Mouse (Mus musculus): ENCODE data around the gene Gm5157. TPM values are rescaled to one million over a fixed set of nuclear protein-coding genes. Genes with fewer than 3 reads are reported as not detected.
"Not testable (repeated sequence)": the region's sequence is repeated elsewhere in the genome, so short reads cannot be mapped to it uniquely, and the experiment has no call there.

Gm5157 gene
- polyA plus RNA-seq (2012; ENCODE audit: insufficient read depth, insufficient read length, low replicate concordance, missing spikeins), result not detected in 2 replicates

DNA sequence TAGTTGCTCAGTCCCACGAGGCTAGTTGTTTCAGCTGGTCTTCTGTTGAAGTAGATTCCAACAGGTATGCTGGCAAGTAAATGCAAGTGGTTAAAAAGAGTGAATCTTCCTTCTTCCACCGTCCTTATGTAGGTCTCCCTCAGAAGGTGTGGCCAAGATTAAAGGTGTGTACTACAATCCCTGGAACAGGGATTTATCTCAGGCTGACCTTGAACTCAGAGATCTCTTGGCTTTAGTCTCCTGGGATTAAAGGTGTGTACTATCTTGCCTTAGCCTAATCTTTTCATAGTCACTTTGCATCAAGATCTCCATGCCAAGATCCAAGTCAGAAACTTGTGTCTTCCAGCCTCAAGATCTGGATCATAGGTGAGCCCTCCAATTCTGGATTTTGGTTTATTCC, at the start of gene Gm5157:
Gm5157 (minus strand) TSS at position 101 of the 400 bp plus-strand sequence.
- 7% methylated on average over 1 of the region's 2 CpGs for WGBS
- not testable (repeated sequence) for H3K4me1 ChIP-seq (ENCODE audit: control insufficient read depth, insufficient read depth, low read length); H3K4me3 ChIP-seq (ENCODE audit: insufficient read depth, low read depth, low read length); H3K27ac ChIP-seq (ENCODE audit: insufficient read depth, low read depth, low read length)

DNA sequence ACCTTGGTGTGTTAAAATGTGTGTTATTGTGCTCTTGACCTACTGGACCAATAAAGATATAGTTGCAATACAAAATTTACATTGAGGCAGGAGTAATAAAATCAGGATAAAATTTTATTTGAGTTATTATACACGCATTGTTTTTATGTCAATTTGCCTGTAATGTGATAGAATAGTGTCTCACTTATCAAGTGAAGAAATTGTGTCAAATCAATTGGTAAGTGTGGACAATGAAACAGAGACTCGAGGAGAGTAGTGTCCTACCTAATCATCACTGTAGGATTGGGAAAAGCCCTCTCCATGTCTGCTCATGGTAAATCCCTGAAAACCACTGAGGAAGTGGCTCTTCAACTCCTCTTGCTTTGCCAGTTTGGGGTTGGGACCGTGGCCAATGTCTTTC, 28.3 kb downstream of the Gm5157 start, which contains the start of gene Vmn1r123:
Vmn1r123 (plus strand) TSS at position 301 of the 400 bp plus-strand sequence.
- not testable (repeated sequence) for H3K4me3 ChIP-seq (ENCODE audit: insufficient read depth, low read depth, low read length); H3K27ac ChIP-seq (ENCODE audit: insufficient read depth, low read depth, low read length); H3K4me1 ChIP-seq (ENCODE audit: control insufficient read depth, insufficient read depth, low read length)
- 38% methylated on average over 1 of the region's 3 CpGs for WGBS

Other genes with a start within 250 kb of the Gm5157 start
- not detected in 2 replicates for gene Vmn1r119, start 178.0 kb downstream of the Gm5157 start, polyA plus RNA-seq (2012; ENCODE audit: insufficient read depth, insufficient read length, low replicate concordance, missing spikeins)
- not detected in 2 replicates for gene Vmn1r120, start 136.6 kb downstream of the Gm5157 start, polyA plus RNA-seq (2012; ENCODE audit: insufficient read depth, insufficient read length, low replicate concordance, missing spikeins)
- not detected in 2 replicates for gene Vmn1r121, start 91.9 kb downstream of the Gm5157 start, polyA plus RNA-seq (2012; ENCODE audit: insufficient read depth, insufficient read length, low replicate concordance, missing spikeins)
- gene Vmn1r122, start 56.3 kb downstream of the Gm5157 start, polyA plus RNA-seq (2012; ENCODE audit: insufficient read depth, insufficient read length, low replicate concordance, missing spikeins), result not detected in 2 replicates
- not detected in 2 replicates for gene Vmn1r123, start 28.2 kb downstream of the Gm5157 start, polyA plus RNA-seq (2012; ENCODE audit: insufficient read depth, insufficient read length, low replicate concordance, missing spikeins)
- gene Vmn1r124, start 70.2 kb upstream of the Gm5157 start, polyA plus RNA-seq (2012; ENCODE audit: insufficient read depth, insufficient read length, low replicate concordance, missing spikeins), result not detected in 2 replicates
- not detected in 2 replicates for gene Vmn1r125, start 81.8 kb upstream of the Gm5157 start, polyA plus RNA-seq (2012; ENCODE audit: insufficient read depth, insufficient read length, low replicate concordance, missing spikeins)
- not detected in 2 replicates for gene Vmn1r126, start 111.0 kb upstream of the Gm5157 start, polyA plus RNA-seq (2012; ENCODE audit: insufficient read depth, insufficient read length, low replicate concordance, missing spikeins)
- not detected in 2 replicates for gene Vmn1r127, start 129.4 kb upstream of the Gm5157 start, polyA plus RNA-seq (2012; ENCODE audit: insufficient read depth, insufficient read length, low replicate concordance, missing spikeins)
- gene Vmn1r128, start 158.9 kb upstream of the Gm5157 start, polyA plus RNA-seq (2012; ENCODE audit: insufficient read depth, insufficient read length, low replicate concordance, missing spikeins), result not detected in 2 replicates
- gene Vmn1r129, start 170.9 kb upstream of the Gm5157 start, polyA plus RNA-seq (2012; ENCODE audit: insufficient read depth, insufficient read length, low replicate concordance, missing spikeins), result not detected in 2 replicates
- not detected in 2 replicates for gene Gm6882, start 242.3 kb upstream of the Gm5157 start, polyA plus RNA-seq (2012; ENCODE audit: insufficient read depth, insufficient read length, low replicate concordance, missing spikeins)

Data from olfactory bulb, adult 2 months (tissue).